Mouse (Mus musculus) thymus, adult 18-20 months (tissue): Measurements from ENCODE around the gene Tpk1.
A peak's percentile ranks its signal among the peaks of the same experiment; 100 is the strongest.

Experiments
- DNase-seq, 2 experiments: peaks; one replicate each; pipeline ENCODE4 v3.0.0; 2022; ENCODE audit warnings: mixed read lengths in 2 of 2

The Tpk1 gene

DNA sequence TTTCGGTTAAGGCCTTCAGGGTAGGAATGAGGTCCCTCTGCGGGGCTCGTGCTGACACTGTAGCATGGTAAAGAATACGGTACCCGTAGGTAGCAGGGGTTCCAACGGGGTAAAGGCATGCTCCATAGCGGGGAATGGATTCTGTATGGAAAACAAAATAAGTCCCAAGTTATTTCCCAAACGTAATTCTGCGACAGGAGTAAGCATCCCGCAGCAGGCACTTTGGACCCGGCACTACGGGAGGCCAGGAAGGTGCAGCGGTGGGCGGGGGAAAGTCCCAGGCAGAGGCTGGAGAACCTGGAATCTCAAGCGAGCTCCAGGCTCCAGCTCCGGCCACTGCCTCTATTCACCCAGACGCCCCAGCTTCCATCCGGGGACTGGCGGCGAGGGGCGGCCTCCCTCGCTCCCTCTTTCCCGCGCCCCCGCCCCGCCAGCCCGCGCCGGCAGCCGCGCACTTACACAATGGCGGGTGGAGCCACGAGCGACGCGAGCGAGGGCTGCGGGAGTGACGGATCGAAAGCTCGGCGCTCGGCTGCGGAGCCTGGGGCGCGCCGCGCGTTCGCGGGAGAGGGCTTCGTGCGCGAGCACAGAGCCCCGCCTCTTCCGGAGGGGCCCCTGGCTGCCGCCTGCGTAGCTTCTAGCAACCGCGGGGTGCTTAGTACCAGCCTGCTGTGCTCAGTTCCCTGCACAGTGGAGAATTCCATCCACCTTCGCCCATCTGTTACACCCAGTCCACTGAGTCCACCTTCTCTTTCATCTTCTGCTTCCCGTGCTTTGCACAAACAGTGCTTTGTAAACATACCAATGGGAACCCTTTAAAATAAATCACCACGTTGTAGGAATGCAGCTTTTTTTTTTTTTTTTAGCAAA lies at the start of gene Tpk1:
TSS of gene Tpk1 (minus strand) at position 602 of the 870 bp plus-strand sequence.
- DNase-seq: peak; percentile 83 to 88

DNA sequence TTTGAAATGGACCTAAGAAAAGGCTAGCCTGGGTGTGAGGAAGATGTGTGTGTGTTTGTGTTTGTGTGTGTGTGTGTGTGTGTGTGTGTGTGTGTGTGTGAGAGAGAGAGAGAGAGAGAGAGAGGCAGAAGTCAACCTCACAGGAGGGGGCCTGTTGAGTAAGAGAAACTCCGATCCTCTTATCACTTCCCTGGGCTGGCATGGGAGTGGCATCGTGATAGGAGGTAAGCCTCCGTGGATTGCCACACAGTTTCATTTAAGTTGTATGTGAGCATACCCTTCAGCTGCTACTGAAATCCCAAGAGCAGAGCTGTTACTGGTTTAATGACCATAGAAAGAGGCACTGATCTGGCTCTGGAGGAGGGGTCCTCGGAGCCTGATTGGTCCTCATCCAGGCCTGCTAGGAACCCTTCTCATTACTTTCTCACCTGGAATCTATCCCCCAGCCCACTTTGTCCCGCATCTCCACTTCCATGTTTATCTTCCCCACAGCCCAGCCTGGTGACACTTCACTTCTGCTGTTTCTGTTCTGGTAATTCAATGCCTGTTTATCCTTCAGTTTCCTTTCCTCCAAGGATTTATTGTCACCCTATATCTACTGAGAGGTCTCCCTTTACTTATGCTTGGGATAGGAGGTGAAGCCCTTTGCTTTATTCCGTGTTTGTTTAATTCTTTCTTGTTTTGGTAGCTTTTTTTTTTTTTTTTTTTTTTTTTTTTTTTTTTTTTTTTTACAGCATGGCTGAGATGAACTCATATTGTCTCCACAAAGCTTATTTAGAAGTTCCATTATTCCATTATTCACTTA lies 36.9 kb upstream of the Tpk1 start:
- DNase-seq: no peak

- no peak for DNase-seq
These were observed 25.8 kb upstream of the Tpk1 start for GRCm38 (mm10) chr6:43691863-43692262.

DNA sequence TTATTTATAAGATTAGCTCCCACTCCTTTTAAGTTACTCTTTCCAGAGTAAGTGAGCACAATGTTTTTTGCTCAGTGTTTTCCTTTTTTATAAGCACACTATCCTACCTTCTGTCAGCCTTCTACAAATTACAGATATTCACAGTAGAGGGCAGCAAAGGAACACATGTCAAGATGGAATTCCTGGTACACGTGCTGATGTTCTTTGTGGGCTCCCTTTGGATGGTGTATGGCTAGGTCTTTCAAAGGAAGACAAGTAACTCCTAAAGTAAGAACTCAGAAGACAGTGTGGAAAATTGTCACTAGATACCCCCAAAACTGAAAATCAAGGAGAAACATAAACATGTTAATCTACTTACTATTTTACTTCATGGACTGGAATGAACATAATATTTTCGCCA lies 19.9 kb upstream of the Tpk1 start:
- DNase-seq: no peak

- DNase-seq: no peak
These were observed 16.5 kb upstream of the Tpk1 start for GRCm38 (mm10) chr6:43682535-43682934.

DNA sequence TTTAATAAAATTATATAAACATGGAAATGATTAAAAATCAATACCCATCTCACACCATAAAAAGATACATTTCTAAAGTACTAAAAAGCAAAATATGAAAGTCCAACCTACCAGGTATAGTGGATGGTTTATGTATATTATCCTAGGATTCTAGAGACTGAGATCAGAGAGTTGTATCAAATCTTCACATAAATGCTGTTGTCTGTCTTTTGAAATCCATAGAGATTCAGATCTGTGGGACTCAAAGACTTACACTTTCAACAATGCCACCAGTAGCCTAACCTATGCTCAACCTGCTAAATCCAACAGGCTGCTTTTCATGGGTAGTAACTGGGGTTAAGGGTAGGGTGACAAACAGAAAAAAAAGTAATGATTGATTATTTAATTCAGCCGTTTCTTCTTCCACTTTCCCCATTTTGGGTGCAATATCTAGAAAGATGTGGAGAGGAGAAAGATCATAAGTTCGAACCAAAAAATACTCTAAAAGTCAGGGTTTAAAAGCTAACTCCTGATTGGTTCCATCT lies 12.7 kb upstream of the Tpk1 start:
- no peak for DNase-seq

- DNase-seq: no peak
These were observed 11.5 kb upstream of the Tpk1 start for GRCm38 (mm10) chr6:43677566-43677965.

GRCm38 (mm10) chr6:43676139-43676538 lies 10.1 kb upstream of the Tpk1 start:
- DNase-seq: no peak

DNA sequence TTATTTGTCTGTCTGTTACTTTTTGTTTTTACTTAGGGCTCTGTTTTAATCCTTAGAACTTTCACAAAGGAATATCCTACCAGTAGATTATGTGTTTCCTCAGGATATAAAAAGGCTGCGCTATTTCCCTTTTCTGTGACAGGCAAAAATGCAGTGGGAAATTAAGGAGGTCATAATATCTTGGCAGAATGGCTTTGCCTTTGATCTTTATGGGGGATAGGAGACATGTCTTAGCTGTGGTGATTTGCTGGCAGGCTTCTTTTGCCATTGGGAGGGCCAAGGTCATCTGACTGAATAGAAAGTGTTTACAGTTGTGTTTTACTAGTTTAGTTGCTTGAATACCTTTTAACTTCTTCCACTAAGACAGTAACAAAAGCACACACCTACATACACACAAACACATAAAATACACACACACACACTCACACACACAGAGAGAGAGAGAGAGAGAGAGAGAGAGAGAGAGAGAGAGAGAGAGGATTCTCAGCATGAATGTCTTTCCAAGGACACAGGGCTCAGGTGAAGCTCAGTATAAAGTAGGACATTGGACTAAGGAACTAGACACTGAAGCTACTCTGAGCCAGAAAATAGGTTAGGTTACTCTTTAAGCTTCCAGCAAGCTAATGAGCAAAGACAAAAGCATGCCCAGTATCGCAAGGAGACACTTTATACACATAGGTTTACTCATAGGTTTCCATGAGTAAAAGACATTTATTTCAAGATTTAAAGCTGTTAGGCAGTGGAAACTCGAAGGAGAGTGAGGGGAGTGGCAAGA lies 9.1 kb upstream of the Tpk1 start:
- no peak for DNase-seq

GRCm38 (mm10) chr6:43670939-43671338 lies 4.9 kb upstream of the Tpk1 start:
- DNase-seq: no peak

GRCm38 (mm10) chr6:43667681-43668080 lies 1.6 kb upstream of the Tpk1 start:
- DNase-seq: no peak

- DNase-seq: no peak
These were observed 728 bp upstream of the Tpk1 start for GRCm38 (mm10) chr6:43666611-43667400.

DNA sequence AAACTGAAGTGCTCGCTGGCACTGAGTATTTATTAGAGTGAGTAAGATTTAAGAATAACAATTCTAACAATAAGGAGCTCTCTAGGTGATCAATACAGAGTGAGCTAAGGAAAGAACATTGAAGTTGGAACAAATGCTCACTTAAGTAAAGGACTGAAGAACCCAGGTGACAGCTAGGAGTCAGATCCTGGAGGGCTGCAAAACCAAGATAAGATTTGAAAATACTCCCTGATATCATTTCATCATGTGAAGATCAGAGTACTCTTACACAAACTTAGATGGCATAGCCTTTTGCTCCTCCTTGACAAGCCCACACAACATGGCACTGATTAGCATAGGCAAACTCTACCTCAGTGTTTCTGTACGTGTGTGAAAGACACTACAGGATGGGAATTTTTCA lies 4.3 kb downstream of the Tpk1 start:
- no peak for DNase-seq

DNA sequence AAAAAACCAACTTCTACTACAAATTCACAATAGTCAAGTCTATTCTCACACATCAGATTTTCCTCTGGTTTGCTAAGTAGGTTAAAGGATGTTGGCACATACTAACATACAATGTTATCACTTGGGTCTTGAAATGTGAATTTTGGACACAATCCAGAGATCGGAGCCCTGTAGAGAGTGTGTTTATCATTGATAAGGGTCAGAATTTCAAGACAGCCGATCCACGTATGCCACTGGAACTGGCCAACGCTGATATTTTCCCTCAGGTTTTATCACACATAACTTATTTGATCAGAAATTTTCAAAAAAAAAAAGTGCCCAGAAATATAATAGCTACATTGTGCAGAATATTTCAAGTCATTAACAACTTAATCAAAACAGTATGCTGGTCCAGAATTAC lies 7.8 kb downstream of the Tpk1 start:
- DNase-seq: no peak

DNA sequence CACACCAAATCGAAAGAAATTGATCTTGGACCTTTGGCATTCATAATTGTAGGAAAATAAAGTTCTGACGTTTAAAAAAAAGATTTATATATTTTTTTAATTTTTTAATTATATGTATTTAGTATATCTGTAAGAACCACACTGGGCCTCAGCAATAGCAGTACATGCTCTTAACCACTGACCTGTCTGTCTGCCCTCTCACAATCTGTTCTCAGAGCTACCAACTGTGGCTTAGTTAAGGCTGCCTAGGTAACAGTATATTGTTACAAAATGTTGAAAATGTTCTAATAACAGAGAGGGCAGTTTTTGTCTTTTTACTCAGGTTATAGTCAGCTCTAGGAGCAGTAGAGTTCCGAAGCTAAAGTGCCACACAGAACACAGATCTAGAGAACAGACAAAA lies 8.2 kb downstream of the Tpk1 start:
- DNase-seq: no peak

GRCm38 (mm10) chr6:43654876-43655456 lies 11.1 kb downstream of the Tpk1 start:
- no peak for DNase-seq

DNA sequence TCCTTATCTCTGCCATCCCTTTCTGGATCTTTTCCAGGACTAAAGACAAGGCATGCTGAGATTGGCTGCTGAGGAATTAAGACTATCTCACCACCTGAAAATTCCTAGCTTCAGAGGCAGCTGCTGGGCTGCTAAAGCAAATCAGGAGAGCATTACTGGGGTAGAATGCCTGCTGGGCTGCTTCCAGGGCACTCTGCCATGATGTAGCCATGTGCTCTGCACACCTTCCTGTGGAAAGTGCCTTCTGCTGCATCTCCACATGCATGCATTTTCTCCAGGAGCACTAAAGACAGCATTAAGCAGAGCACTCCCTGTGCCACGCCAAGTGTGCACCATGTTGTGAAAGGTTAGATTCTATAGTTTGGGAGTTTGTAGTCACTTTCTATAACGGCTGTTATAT lies 16.6 kb downstream of the Tpk1 start:
- DNase-seq: no peak

- no peak for DNase-seq
These were observed 20.4 kb downstream of the Tpk1 start for GRCm38 (mm10) chr6:43645674-43646073.

- no peak for DNase-seq
These were observed 21.0 kb downstream of the Tpk1 start for GRCm38 (mm10) chr6:43645105-43645504.

- DNase-seq: no peak
These were observed 22.4 kb downstream of the Tpk1 start for GRCm38 (mm10) chr6:43643718-43644117.

GRCm38 (mm10) chr6:43642375-43642774 lies 23.7 kb downstream of the Tpk1 start:
- no peak for DNase-seq

DNA sequence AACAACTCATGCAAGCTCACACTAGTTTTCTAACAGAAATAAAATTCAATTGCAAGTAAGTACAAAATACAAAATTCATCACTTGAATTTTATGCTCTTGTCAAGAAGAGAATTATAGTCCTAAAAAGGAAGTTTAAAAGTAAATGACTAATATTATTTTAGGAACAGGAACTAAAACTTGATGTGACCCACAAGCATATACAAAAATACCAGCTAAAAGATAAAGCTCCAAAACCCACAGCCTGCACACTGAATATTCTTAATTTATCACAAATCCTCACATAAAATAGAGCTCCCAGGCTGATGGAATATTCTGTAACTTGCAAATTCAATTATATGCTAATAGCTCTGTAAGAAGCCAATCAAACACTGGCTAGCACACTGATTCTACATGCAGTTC lies 25.5 kb downstream of the Tpk1 start:
- DNase-seq: no peak
